Mouse (Mus musculus) bone marrow macrophage, adult 2 months (primary cell): ENCODE data around the gene Polr1d.

Source experiments
- CTCF ChIP-seq: IDR thresholded peaks from 2 replicates; pipeline ENCODE4 v1.5.1; 2012; ENCODE audit warnings: low read depth, mild to moderate bottlenecking, low read length, moderate library complexity
- POLR2A ChIP-seq: IDR thresholded peaks from 2 replicates; pipeline ENCODE4 v1.6.1; 2012; ENCODE audit warnings: mild to moderate bottlenecking, low read depth, low read length, borderline replicate concordance

- TF ChIP-seq CTCF (no peak), POLR2A (no peak)
Observed at GRCm38 (mm10) chr5:147085201-147085894, 8.5 kb downstream of the Polr1d start.
